Mouse (Mus musculus) spleen, adult 2 months (tissue): ENCODE measurements around the gene Vmn1r210.
"Not testable (repeated sequence)": the region's sequence is repeated elsewhere in the genome, so short reads cannot be mapped to it uniquely, and the experiment has no call there.

Experiments
- CTCF ChIP-seq: fragments of 200-500 bp; IDR thresholded peaks from 2 replicates; pipeline ENCODE4 v1.5.1; 2011; ENCODE audit warnings: mild to moderate bottlenecking, inconsistent platforms; ENCODE audit not compliant: insufficient read depth, insufficient read length, insufficient replicate concordance; ENCODE audit errors: extremely low read depth
- POLR2A ChIP-seq: fragments of 200-500 bp; IDR thresholded peaks from 2 replicates; pipeline ENCODE4 v1.6.1; 2011; ENCODE audit warnings: low read depth, low read length, inconsistent platforms

- not testable (repeated sequence) for TF ChIP-seq POLR2A, CTCF
Measured at GRCm38 (mm10) chr13:22777300-22777699, 53.8 kb downstream of the Vmn1r210 start, which contains the start of gene Vmn1r208.
